Mouse (Mus musculus): ENCODE results near the gene Hyal6. TPM values are rescaled to one million over a fixed set of nuclear protein-coding genes. Genes with fewer than 3 reads are reported as not detected.

Gene Hyal6
- polyA plus RNA-seq (2015; fragmentation: Nextera tagmentation; extraction: Ambion mirVana) = not detected in 2 replicates

- no peaks in the 10 kb centered on the region for H3K27me3 ChIP-seq (replicated peaks)
- H3K9me3 ChIP-seq = no peaks in the 10 kb centered on the region
- ATAC-seq = no peak
- 81% methylated on average over 3 of the region's 3 CpGs for WGBS
- no peak within 1 kb of the TSS for H3K4me2 ChIP-seq (replicated peaks)
- no peak within 1 kb of the TSS for H3K4me3 ChIP-seq (replicated peaks)
- no peaks in the 10 kb centered on the region for H3K36me3 ChIP-seq
- H3K9ac ChIP-seq = no peak within 1 kb of the TSS
- H3K4me1 ChIP-seq (replicated peaks) = no peaks in the 10 kb centered on the region
- H3K27ac ChIP-seq = no peak within 1 kb of the TSS
Measured at GRCm38 (mm10) chr6:24732945-24733344, at the start of gene Hyal6. Gene Hyal6, plus strand, starts transcription at chr6:24733245.

GRCm38 (mm10) chr6:24687871-24688270, 45.2 kb upstream of the Hyal6 start:
- H3K36me3 ChIP-seq = no peaks in the 10 kb centered on the region
- H3K4me1 ChIP-seq (replicated peaks) = no peaks in the 10 kb centered on the region
- no peak overlapping the region for H3K4me2 ChIP-seq (replicated peaks)
- ATAC-seq = no peak
- no peak overlapping the region for H3K9ac ChIP-seq
- no peaks in the 10 kb centered on the region for H3K9me3 ChIP-seq
- no peaks in the 10 kb centered on the region for H3K27me3 ChIP-seq (replicated peaks)
- no peak overlapping the region for H3K27ac ChIP-seq
- no peak overlapping the region for H3K4me3 ChIP-seq (replicated peaks)
- 58% methylated on average over 1 of the region's 1 CpGs for WGBS

- peak; percentile 90 for ATAC-seq
- no peak overlapping the region for H3K27ac ChIP-seq
- H3K4me1 ChIP-seq (replicated peaks) = no peaks in the 10 kb centered on the region
- no peaks in the 10 kb centered on the region for H3K36me3 ChIP-seq
- H3K9me3 ChIP-seq = no peaks in the 10 kb centered on the region
- H3K27me3 ChIP-seq (replicated peaks) = no peaks in the 10 kb centered on the region
- H3K4me2 ChIP-seq (replicated peaks) = no peak overlapping the region
- 65% methylated on average over 11 of the region's 11 CpGs for WGBS
- no peak overlapping the region for H3K4me3 ChIP-seq (replicated peaks)
- H3K9ac ChIP-seq = no peak overlapping the region
Measured at GRCm38 (mm10) chr6:24694455-24695410, 38.3 kb upstream of the Hyal6 start.

GRCm38 (mm10) chr6:24696117-24696516, 36.9 kb upstream of the Hyal6 start:
- Histone ChIP-seq H3K4me3 (replicated peaks) (no peak overlapping the region), H3K4me1 (replicated peaks) (no peaks in the 10 kb centered on the region), H3K9me3 (no peaks in the 10 kb centered on the region), H3K27ac (no peak overlapping the region), H3K36me3 (no peaks in the 10 kb centered on the region), H3K27me3 (replicated peaks) (no peaks in the 10 kb centered on the region), H3K4me2 (replicated peaks) (no peak overlapping the region), H3K9ac (no peak overlapping the region)
- ATAC-seq = no peak
- WGBS = 79% methylated on average over 4 of the region's 4 CpGs

- WGBS = 85% methylated on average over 5 of the region's 5 CpGs
- Histone ChIP-seq H3K4me2 (replicated peaks) (no peak overlapping the region), H3K9me3 (no peaks in the 10 kb centered on the region), H3K4me3 (replicated peaks) (no peak overlapping the region), H3K9ac (no peak overlapping the region), H3K36me3 (no peaks in the 10 kb centered on the region), H3K27ac (no peak overlapping the region), H3K27me3 (replicated peaks) (no peaks in the 10 kb centered on the region), H3K4me1 (replicated peaks) (no peaks in the 10 kb centered on the region)
- no peak for ATAC-seq
Measured at GRCm38 (mm10) chr6:24697216-24697615, 35.8 kb upstream of the Hyal6 start.

GRCm38 (mm10) chr6:24707090-24707489, 26.0 kb upstream of the Hyal6 start:
- Histone ChIP-seq H3K9ac (no peak overlapping the region), H3K4me1 (replicated peaks) (no peaks in the 10 kb centered on the region), H3K27ac (no peak overlapping the region), H3K36me3 (no peaks in the 10 kb centered on the region), H3K9me3 (no peaks in the 10 kb centered on the region), H3K27me3 (replicated peaks) (no peaks in the 10 kb centered on the region), H3K4me3 (replicated peaks) (no peak overlapping the region), H3K4me2 (replicated peaks) (no peak overlapping the region)
- WGBS = 53% methylated on average over 5 of the region's 5 CpGs
- ATAC-seq = peak; percentile 95

- H3K36me3 ChIP-seq = no peaks in the 10 kb centered on the region
- no peaks in the 10 kb centered on the region for H3K4me1 ChIP-seq (replicated peaks)
- WGBS = 58% methylated on average over 2 of the region's 2 CpGs
- ATAC-seq = peak; percentile 72
- H3K27ac ChIP-seq = no peak overlapping the region
- H3K9ac ChIP-seq = no peak overlapping the region
- H3K4me2 ChIP-seq (replicated peaks) = no peak overlapping the region
- no peaks in the 10 kb centered on the region for H3K9me3 ChIP-seq
- H3K4me3 ChIP-seq (replicated peaks) = no peak overlapping the region
- H3K27me3 ChIP-seq (replicated peaks) = no peaks in the 10 kb centered on the region
Measured at GRCm38 (mm10) chr6:24707499-24707898, 25.5 kb upstream of the Hyal6 start.

GRCm38 (mm10) chr6:24721317-24722099, 11.5 kb upstream of the Hyal6 start:
- Histone ChIP-seq H3K27me3 (replicated peaks) (no peaks in the 10 kb centered on the region), H3K27ac (no peak overlapping the region), H3K9ac (no peak overlapping the region), H3K36me3 (no peaks in the 10 kb centered on the region), H3K4me2 (replicated peaks) (no peak overlapping the region), H3K4me1 (replicated peaks) (no peaks in the 10 kb centered on the region), H3K4me3 (replicated peaks) (no peak overlapping the region), H3K9me3 (no peaks in the 10 kb centered on the region)
- ATAC-seq = 0 out of 2 replicates have a peak, but pooled peaks have one; percentile 31
- 26% methylated on average over 13 of the region's 13 CpGs for WGBS

GRCm38 (mm10) chr6:24728130-24728529, 4.9 kb upstream of the Hyal6 start:
- no peaks in the 10 kb centered on the region for H3K27me3 ChIP-seq (replicated peaks)
- H3K4me2 ChIP-seq (replicated peaks) = no peak overlapping the region
- H3K4me3 ChIP-seq (replicated peaks) = no peak overlapping the region
- no peak overlapping the region for H3K27ac ChIP-seq
- no peaks in the 10 kb centered on the region for H3K4me1 ChIP-seq (replicated peaks)
- H3K36me3 ChIP-seq = no peaks in the 10 kb centered on the region
- H3K9me3 ChIP-seq = no peaks in the 10 kb centered on the region
- no peak overlapping the region for H3K9ac ChIP-seq
- ATAC-seq = no peak
- WGBS = 75% methylated on average over 1 of the region's 1 CpGs

GRCm38 (mm10) chr6:24734565-24734964, 1.5 kb downstream of the Hyal6 start:
- 84% methylated on average over 6 of the region's 6 CpGs for WGBS
- Histone ChIP-seq H3K27ac (no peak overlapping the region), H3K4me3 (replicated peaks) (no peak overlapping the region), H3K4me2 (replicated peaks) (no peak overlapping the region), H3K36me3 (no peaks in the 10 kb centered on the region), H3K27me3 (replicated peaks) (no peaks in the 10 kb centered on the region), H3K9me3 (no peaks in the 10 kb centered on the region), H3K9ac (no peak overlapping the region), H3K4me1 (replicated peaks) (no peaks in the 10 kb centered on the region)
- no peak for ATAC-seq

GRCm38 (mm10) chr6:24748029-24748428, 15.0 kb downstream of the Hyal6 start, which contains the start of gene Hyal4:
Gene Hyal4, plus strand, starts transcription at chr6:24748329.
- ATAC-seq = no peak
- Histone ChIP-seq H3K9ac (no peak within 1 kb of the TSS), H3K4me1 (replicated peaks) (no peaks in the 10 kb centered on the region), H3K9me3 (no peaks in the 10 kb centered on the region), H3K36me3 (no peaks in the 10 kb centered on the region), H3K27ac (no peak within 1 kb of the TSS), H3K27me3 (replicated peaks) (no peaks in the 10 kb centered on the region), H3K4me3 (replicated peaks) (no peak within 1 kb of the TSS), H3K4me2 (replicated peaks) (no peak within 1 kb of the TSS)
- WGBS = 82% methylated on average over 4 of the region's 4 CpGs

- Histone ChIP-seq H3K4me3 (replicated peaks) (no peak overlapping the region), H3K4me2 (replicated peaks) (no peak overlapping the region), H3K4me1 (replicated peaks) (no peaks in the 10 kb centered on the region), H3K27me3 (replicated peaks) (no peaks in the 10 kb centered on the region), H3K27ac (no peak overlapping the region), H3K9me3 (no peaks in the 10 kb centered on the region), H3K36me3 (no peaks in the 10 kb centered on the region), H3K9ac (no peak overlapping the region)
- ATAC-seq = no peak
- 88% methylated on average over 3 of the region's 3 CpGs for WGBS
Measured at GRCm38 (mm10) chr6:24759281-24759680, 26.2 kb downstream of the Hyal6 start.

Data from intestine, embryonic 15.5 days (tissue).